Mouse (Mus musculus) stomach, postnatal 0 days (tissue): ENCODE measurements around the gene Milr1. TPM values are rescaled to one million over a fixed set of nuclear protein-coding genes. Genes with fewer than 3 reads are reported as not detected.

Experiments
- ATAC-seq: fragments of 200-750 bp; cut with Nextera tagmentation; 2 replicates; pipeline ENCODE4 v1.8.0; 2017; ENCODE audit not compliant: low FRiP score, low TSS enrichment
- DNase-seq: peaks from one replicate; pipeline ENCODE4 v3.0.0-alpha.2; 2016; ENCODE audit warnings: low spot score
- H3K27ac ChIP-seq: fragments of 300-500 bp; sonication (generic); replicated peaks from 2 replicates; pipeline ENCODE4 v1.5.1; 2014; ENCODE audit warnings: mild to moderate bottlenecking, control low read depth
- H3K27me3 ChIP-seq: fragments of 300-500 bp; sonication (generic); 2 replicates; pipeline ENCODE4 v1.6.1; 2014; ENCODE audit warnings: low read length; ENCODE audit not compliant: control insufficient read depth, insufficient read depth
- H3K36me3 ChIP-seq: fragments of 300-500 bp; sonication (generic); 2 replicates; pipeline ENCODE4 v1.6.1; 2014; ENCODE audit warnings: low read length, mixed read lengths; ENCODE audit not compliant: control insufficient read depth, insufficient read depth
- H3K4me1 ChIP-seq: fragments of 300-500 bp; sonication (generic); replicated peaks from 2 replicates; pipeline ENCODE4 v1.6.1; 2014; ENCODE audit warnings: antibody characterized with exemption; ENCODE audit not compliant: control insufficient read depth, insufficient read depth
- H3K4me2 ChIP-seq: fragments of 300-500 bp; sonication (generic); replicated peaks from 2 replicates; pipeline ENCODE4 v1.6.1; 2014; ENCODE audit warnings: low read depth, mild to moderate bottlenecking, control low read depth, moderate library complexity
- H3K4me3 ChIP-seq: fragments of 300-500 bp; sonication (generic); 2 replicates; pipeline ENCODE4 v1.5.1; 2014; ENCODE audit warnings: low read depth, low read length, control low read depth
- H3K9ac ChIP-seq: fragments of 300-500 bp; sonication (generic); 2 replicates; pipeline ENCODE4 v1.6.1; 2014; ENCODE audit warnings: mild to moderate bottlenecking, low read length, control low read depth, mixed read lengths
- H3K9me3 ChIP-seq: fragments of 300-500 bp; sonication (generic); 2 replicates; pipeline ENCODE4 v1.6.1; 2016; ENCODE audit warnings: low read length; ENCODE audit not compliant: control insufficient read depth
- CTCF ChIP-seq: IDR thresholded peaks from 2 replicates; pipeline ENCODE4 v1.5.1; 2016; ENCODE audit warnings: antibody characterized with exemption, low read depth, mild to moderate bottlenecking, moderate library complexity
- EP300 ChIP-seq: optimal IDR thresholded peaks from 2 replicates; pipeline ENCODE3; 2016; ENCODE audit warnings: antibody characterized with exemption
- WGBS: fragments of 180-500 bp; shearing (Covaris S2); extraction: QIAGEN DNeasy Blood & Tissue Kit; methylation state at CpG from one replicate; pipeline ENCODE4 v1.1.7; 2014; 5-methylcytosine and 5-hydroxymethylcytosine counted together
- polyA plus RNA-seq: library from polyadenylated mRNA; unstranded; fragments of >200 nt; fragmentation: Nextera tagmentation; extraction: Ambion mirVana; gene quantifications from 2 replicates; pipeline ENCODE4 v1.2.1, GENCODE M21; 2015

Gene Milr1
- 2.2 and 2.8 TPM in 2 replicates for polyA plus RNA-seq

GRCm38 (mm10) chr11:106751039-106752018 is at the start of gene Milr1:
Gene Milr1 (plus strand): TSS chr11:106751226.
- Histone ChIP-seq H3K4me3 (no peak within 1 kb of the TSS), H3K9me3 (no peaks in the 10 kb centered on the region), H3K27ac (no peak within 1 kb of the TSS), H3K4me1 (no peaks in the 10 kb centered on the region), H3K27me3 (no peaks in the 10 kb centered on the region), H3K36me3 (no peaks in the 10 kb centered on the region), H3K4me2 (no peak within 1 kb of the TSS), H3K9ac (no peak within 1 kb of the TSS)
- ATAC-seq (no peak), DNase-seq (no peak)
- TF ChIP-seq EP300 (no peak), CTCF (no peak)
- 66% methylated on average over 17 of the region's 17 CpGs for WGBS

GRCm38 (mm10) chr11:106701589-106701988 is 49.4 kb upstream of the Milr1 start:
- no peak for ATAC-seq
- no peaks in the 10 kb centered on the region for H3K9me3 ChIP-seq
- no peak for TF ChIP-seq CTCF
- TF ChIP-seq EP300: no peak
- no peak for DNase-seq
- H3K4me2 ChIP-seq: no peak overlapping the region
- no peaks in the 10 kb centered on the region for H3K4me1 ChIP-seq
- no peaks in the 10 kb centered on the region for H3K27me3 ChIP-seq
- H3K4me3 ChIP-seq: no peak overlapping the region
- no peak overlapping the region for H3K27ac ChIP-seq
- no peak overlapping the region for H3K9ac ChIP-seq
- WGBS: 68% methylated on average over 9 of the region's 9 CpGs
- H3K36me3 ChIP-seq: no peaks in the 10 kb centered on the region

DNA sequence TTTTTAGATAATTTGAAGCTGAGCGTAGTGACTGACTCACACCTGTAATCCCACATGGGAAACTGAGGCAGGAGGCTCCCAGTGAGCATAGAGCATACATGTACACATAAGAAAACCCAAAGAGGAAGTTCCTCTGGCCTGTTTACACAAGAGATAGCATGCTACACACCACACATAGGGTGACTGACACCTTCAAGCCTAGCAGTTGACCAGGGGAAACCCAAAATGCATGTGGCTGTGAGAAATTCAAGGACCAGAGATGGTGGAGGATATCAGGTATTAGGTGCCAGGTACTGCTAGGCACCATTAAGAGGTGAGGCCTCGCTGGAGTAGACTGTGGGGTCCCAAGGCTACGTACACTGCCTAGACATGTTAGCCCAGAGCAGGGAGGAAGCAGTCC is 48.4 kb upstream of the Milr1 start:
- 78% methylated on average over 3 of the region's 3 CpGs for WGBS
- H3K9me3 ChIP-seq: no peaks in the 10 kb centered on the region
- H3K4me2 ChIP-seq: no peak overlapping the region
- TF ChIP-seq CTCF (no peak), EP300 (no peak)
- H3K4me1 ChIP-seq: no peaks in the 10 kb centered on the region
- no peak for ATAC-seq
- DNase-seq: no peak
- H3K36me3 ChIP-seq: no peaks in the 10 kb centered on the region
- no peak overlapping the region for H3K4me3 ChIP-seq
- H3K27ac ChIP-seq: no peak overlapping the region
- H3K9ac ChIP-seq: no peak overlapping the region
- no peaks in the 10 kb centered on the region for H3K27me3 ChIP-seq

GRCm38 (mm10) chr11:106703931-106704330 is 47.1 kb upstream of the Milr1 start:
- H3K9me3 ChIP-seq: no peaks in the 10 kb centered on the region
- H3K4me1 ChIP-seq: no peaks in the 10 kb centered on the region
- DNase-seq (no peak), ATAC-seq (no peak)
- no peak overlapping the region for H3K27ac ChIP-seq
- WGBS: 89% methylated on average over 7 of the region's 7 CpGs
- no peak overlapping the region for H3K9ac ChIP-seq
- no peaks in the 10 kb centered on the region for H3K36me3 ChIP-seq
- no peaks in the 10 kb centered on the region for H3K27me3 ChIP-seq
- H3K4me2 ChIP-seq: no peak overlapping the region
- no peak for TF ChIP-seq EP300
- TF ChIP-seq CTCF: no peak
- H3K4me3 ChIP-seq: no peak overlapping the region

- Histone ChIP-seq H3K4me1 (no peaks in the 10 kb centered on the region), H3K27ac (no peak overlapping the region), H3K9ac (no peak overlapping the region), H3K36me3 (no peaks in the 10 kb centered on the region), H3K9me3 (no peaks in the 10 kb centered on the region), H3K27me3 (no peaks in the 10 kb centered on the region), H3K4me3 (no peak overlapping the region), H3K4me2 (no peak overlapping the region)
- ATAC-seq (no peak), DNase-seq (no peak)
- no peak for TF ChIP-seq EP300
- no peak for TF ChIP-seq CTCF
- WGBS: 69% methylated on average over 9 of the region's 9 CpGs
These were observed 46.5 kb upstream of the Milr1 start for GRCm38 (mm10) chr11:106704399-106705111.

GRCm38 (mm10) chr11:106706212-106706611 is 44.8 kb upstream of the Milr1 start:
- no peak overlapping the region for H3K4me3 ChIP-seq
- no peak overlapping the region for H3K9ac ChIP-seq
- WGBS: 62% methylated on average over 4 of the region's 4 CpGs
- no peaks in the 10 kb centered on the region for H3K36me3 ChIP-seq
- DNase-seq (no peak), ATAC-seq (no peak)
- TF ChIP-seq EP300 (no peak), CTCF (no peak)
- no peak overlapping the region for H3K27ac ChIP-seq
- no peaks in the 10 kb centered on the region for H3K4me1 ChIP-seq
- no peaks in the 10 kb centered on the region for H3K27me3 ChIP-seq
- H3K4me2 ChIP-seq: no peak overlapping the region
- no peaks in the 10 kb centered on the region for H3K9me3 ChIP-seq
